Mouse (Mus musculus) kidney, embryonic 14.5 days (tissue): ENCODE measurements around the gene Tm4sf20. TPM values are rescaled to one million over a fixed set of nuclear protein-coding genes. Genes with fewer than 3 reads are reported as not detected.

Source experiments
- polyA plus RNA-seq: library from polyadenylated mRNA; unstranded; fragments of >200 nt; fragmentation: Nextera tagmentation; extraction: Ambion mirVana; gene quantifications from 2 replicates; pipeline ENCODE4 v1.2.1, GENCODE M21; 2014

Tm4sf20 gene
- polyA plus RNA-seq, 1 experiment from 2014 or later, result 3.8 TPM

Other genes with a start within 250 kb of the Tm4sf20 start
- 0.56 and 1.0 TPM in 2 replicates for gene Col4a4, start 181.6 kb downstream of the Tm4sf20 start, polyA plus RNA-seq
- gene Col4a3, start 181.5 kb downstream of the Tm4sf20 start, polyA plus RNA-seq, result 0.67 and 1.2 TPM in 2 replicates
- gene Mff, start 43.6 kb downstream of the Tm4sf20 start, polyA plus RNA-seq, result 238 and 239 TPM in 2 replicates
- gene Gm47791, start 2.8 kb upstream of the Tm4sf20 start, polyA plus RNA-seq, result not detected in 2 replicates
- 27.9 and 47.8 TPM in 2 replicates for gene Agfg1, start 71.0 kb upstream of the Tm4sf20 start, polyA plus RNA-seq
- 0.33 TPM in 1 of 2 replicates, not detected in the other for gene A030005L19Rik, start 144.9 kb upstream of the Tm4sf20 start, polyA plus RNA-seq
- gene A030014E15Rik, start 156.5 kb upstream of the Tm4sf20 start, polyA plus RNA-seq, result not detected in 2 replicates
- not detected in 2 replicates for gene Gm6217, start 162.9 kb upstream of the Tm4sf20 start, polyA plus RNA-seq
- gene A030003K21Rik, start 174.9 kb upstream of the Tm4sf20 start, polyA plus RNA-seq, result not detected in 2 replicates
- not detected in 2 replicates for gene Gm7544, start 187.6 kb upstream of the Tm4sf20 start, polyA plus RNA-seq
- gene Gm47955, start 191.8 kb upstream of the Tm4sf20 start, polyA plus RNA-seq, result not detected in 2 replicates
- gene Gm47959, start 232.1 kb upstream of the Tm4sf20 start, polyA plus RNA-seq, result not detected in 2 replicates